In genomic region chr1:182988646-182989045, GRCm38 (mm10) we compare ENCODE assay signal across 24 mouse cellular contexts. TPM values are rescaled to one million over a fixed set of nuclear protein-coding genes. Genes with fewer than 3 reads are reported as not detected.
"Had no signal": no experiment of that assay in that cellular context is flagged by ENCODE, and none has a peak within 500 bp of the region (broad histone marks: within the 10 kb centered on the region; RNA-seq: fewer than 3 reads in every experiment).

No protein-coding gene starts in this region.

- H3K9ac ChIP-seq: kidney, embryonic 15.5 days; limb, embryonic 12.5 days; limb, embryonic 15.5 days; liver, embryonic 14.5 days; liver, postnatal 0 days; midbrain, embryonic 13.5 days; neural tube, embryonic 13.5 days; stomach, embryonic 15.5 days had no signal

- H3K27me3 ChIP-seq: kidney, embryonic 15.5 days; limb, embryonic 12.5 days; limb, embryonic 15.5 days; neural tube, embryonic 13.5 days; stomach, embryonic 15.5 days had no signal

- ATAC-seq: intestine, postnatal 0 days; liver, postnatal 0 days; midbrain, embryonic 13.5 days; midbrain, embryonic 16.5 days had no signal

- H3K27ac ChIP-seq: kidney, embryonic 15.5 days; limb, embryonic 12.5 days; liver, embryonic 14.5 days; midbrain, embryonic 10.5 days; midbrain, embryonic 13.5 days; neural tube, embryonic 13.5 days; stomach, embryonic 15.5 days had no signal

- H3K9me3 ChIP-seq: kidney, embryonic 15.5 days; limb, embryonic 12.5 days; limb, embryonic 15.5 days; megakaryocyte, embryonic 14.5 days; midbrain, embryonic 10.5 days; midbrain, embryonic 13.5 days; neural tube, embryonic 13.5 days; stomach, embryonic 15.5 days had no signal

- H3K4me3 ChIP-seq: kidney, embryonic 15.5 days; limb, embryonic 12.5 days; limb, embryonic 15.5 days; megakaryocyte, embryonic 14.5 days; midbrain, embryonic 10.5 days; midbrain, embryonic 13.5 days; myocyte; neural tube, embryonic 13.5 days; stomach, embryonic 15.5 days had no signal

- H3K36me3 ChIP-seq: kidney, embryonic 15.5 days; limb, embryonic 12.5 days; limb, embryonic 15.5 days; midbrain, embryonic 10.5 days; midbrain, embryonic 13.5 days; neural tube, embryonic 13.5 days; stomach, embryonic 15.5 days had no signal

- DNase-seq: kidney, adult 2 months; kidney, postnatal 10 days; kidney, postnatal 36 days; left cerebral cortex, postnatal 4 days; liver, postnatal 0 days; retina, postnatal 1 day; right cerebral cortex, postnatal 25 days; spleen, adult 18-20 months; thymus, adult 2 months; thymus, postnatal 14 days; thymus, postnatal 4 days had no signal

- H3K4me2 ChIP-seq: kidney, embryonic 15.5 days; limb, embryonic 12.5 days; limb, embryonic 15.5 days; liver, embryonic 11.5 days; midbrain, embryonic 13.5 days; neural tube, embryonic 13.5 days; stomach, embryonic 15.5 days had no signal

RNA-seq across cellular contexts. Expression of gene Tlr5, which starts 34.1 kb away (rescaled TPM):
- polyA plus RNA-seq: myocyte had no signal
